Mouse (Mus musculus): ENCODE results near the gene Top1.
A peak's percentile ranks its signal among the peaks of the same experiment; 100 is the strongest.
"Not testable (repeated sequence)": the region's sequence is repeated elsewhere in the genome, so short reads cannot be mapped to it uniquely, and the experiment has no call there.

Gene Top1

GRCm38 (mm10) chr2:160630872-160631597 is 14.7 kb upstream of the Top1 start:
- DNase-seq (ENCODE audit: low spot score), result no peak

DNA sequence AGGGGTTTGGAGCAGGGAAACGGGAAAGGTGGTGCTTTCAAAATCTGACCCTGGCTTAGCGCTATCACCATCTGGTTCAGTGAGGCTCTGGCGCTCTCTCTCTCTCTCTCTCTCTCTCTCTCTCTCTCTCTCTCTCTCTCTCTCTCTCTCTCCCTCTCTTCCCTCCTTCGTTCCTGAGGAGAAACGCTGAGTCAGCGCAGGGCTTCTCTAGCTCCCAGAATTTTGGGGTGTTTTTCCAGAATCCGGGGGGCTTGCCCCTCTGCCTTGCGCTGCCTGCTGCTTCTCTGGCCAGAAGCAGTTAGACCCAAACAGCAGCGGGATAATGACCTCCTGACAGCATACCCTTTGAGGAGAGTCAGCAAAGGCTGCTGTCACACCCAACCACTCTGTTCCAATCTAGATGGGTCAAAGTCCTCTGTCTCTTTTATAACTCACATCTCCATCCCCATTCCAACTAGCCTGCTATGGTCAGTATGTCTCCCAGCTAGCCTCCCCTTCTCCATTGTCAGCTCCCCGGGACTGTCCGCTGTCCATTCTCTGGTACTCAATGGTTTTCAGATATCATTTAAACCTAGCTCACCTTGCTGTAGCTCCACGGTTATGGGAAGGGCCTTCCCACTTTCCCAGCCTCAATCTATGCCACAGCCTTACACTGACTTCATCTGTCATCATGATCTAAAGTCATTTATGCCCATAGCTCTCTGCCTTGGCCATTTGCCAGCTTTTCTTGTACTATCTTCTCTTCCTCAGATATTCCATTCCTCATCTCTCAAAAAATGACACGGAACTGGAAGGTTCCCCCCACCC is 5.6 kb upstream of the Top1 start:
- DNase-seq (ENCODE audit: low spot score), result no peak

GRCm38 (mm10) chr2:160641176-160641575 is 4.5 kb upstream of the Top1 start:
- DNase-seq (ENCODE audit: low spot score), result no peak

DNA sequence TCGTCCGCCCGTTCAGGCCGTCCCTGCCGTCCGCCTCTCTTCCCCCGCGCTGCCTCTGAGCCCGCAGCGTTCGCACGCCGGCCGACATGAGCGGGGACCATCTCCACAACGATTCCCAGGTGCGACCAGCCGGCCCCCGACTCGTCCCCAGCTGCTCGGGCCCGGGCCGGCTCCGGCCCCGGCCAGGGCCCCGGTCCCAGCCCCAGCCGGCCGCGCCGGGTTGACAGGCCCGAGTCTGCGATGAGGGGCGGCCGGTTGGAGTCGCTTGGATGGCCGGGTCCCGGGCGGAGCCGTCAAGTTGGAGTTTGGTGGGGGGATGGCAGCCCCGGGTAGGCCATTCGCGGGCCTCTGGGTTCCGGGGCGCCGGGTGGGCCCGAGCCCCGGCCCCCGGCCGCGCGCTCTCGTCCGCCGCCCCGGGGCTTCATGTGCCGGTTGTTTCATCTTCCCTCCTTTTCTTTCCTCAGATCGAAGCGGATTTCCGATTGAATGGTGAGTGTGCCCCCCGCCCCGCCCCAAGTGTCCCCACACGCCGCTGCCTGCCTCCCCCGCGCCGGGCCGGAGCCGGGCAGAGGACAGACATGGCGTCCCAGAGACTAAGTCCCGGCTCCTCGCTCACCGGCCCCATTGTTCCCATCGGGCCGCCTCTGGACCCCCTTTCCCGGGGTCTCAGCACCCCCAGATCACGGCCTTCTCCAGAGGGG is 606 bp downstream of the Top1 start:
- peak; percentile 50 for DNase-seq (ENCODE audit: low spot score)

DNA sequence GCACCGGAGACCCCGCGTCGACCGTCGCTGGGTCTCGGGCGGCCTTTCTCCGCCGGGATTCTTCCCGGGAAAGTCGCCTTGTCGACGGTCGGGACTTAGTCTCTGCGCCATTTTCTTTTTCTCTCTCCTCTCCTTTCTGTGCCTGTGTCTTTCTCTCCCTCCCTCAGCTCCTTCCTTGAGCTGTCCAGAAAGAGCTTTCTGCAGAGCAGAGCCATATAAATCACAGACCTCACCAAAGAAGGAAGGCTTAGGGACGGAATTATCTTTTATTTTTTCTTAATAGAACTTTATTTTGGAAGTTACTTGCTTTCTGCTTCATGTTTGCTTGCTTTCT is 1.1 kb downstream of the Top1 start:
- DNase-seq (ENCODE audit: low spot score), result no peak

- DNase-seq (ENCODE audit: low spot score), result no peak
Observed at GRCm38 (mm10) chr2:160648097-160648496, 2.4 kb downstream of the Top1 start.

GRCm38 (mm10) chr2:160649072-160649471 is 3.4 kb downstream of the Top1 start:
- no peak for DNase-seq (ENCODE audit: low spot score)

GRCm38 (mm10) chr2:160651165-160651564 is 5.5 kb downstream of the Top1 start:
- DNase-seq (ENCODE audit: low spot score), result no peak

DNA sequence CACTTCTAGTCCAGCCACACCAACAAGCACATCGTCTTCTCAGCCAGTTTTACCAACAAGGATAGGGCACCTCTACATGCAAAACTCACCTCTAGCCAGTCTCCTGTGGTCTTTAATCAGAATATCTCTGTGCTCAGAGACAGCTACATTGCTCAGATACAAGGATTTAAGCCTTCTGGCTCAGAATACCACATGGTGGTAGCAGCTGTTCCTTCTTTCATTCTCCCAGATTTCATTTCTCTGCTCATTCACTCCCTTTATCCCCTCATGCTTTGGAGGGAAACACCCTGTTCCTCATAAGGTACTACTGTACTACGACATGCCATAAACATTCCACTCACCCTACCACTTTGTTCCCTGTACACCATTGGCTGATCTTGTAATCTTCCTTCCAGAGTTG is 7.5 kb downstream of the Top1 start:
- no peak for DNase-seq (ENCODE audit: low spot score)

DNA sequence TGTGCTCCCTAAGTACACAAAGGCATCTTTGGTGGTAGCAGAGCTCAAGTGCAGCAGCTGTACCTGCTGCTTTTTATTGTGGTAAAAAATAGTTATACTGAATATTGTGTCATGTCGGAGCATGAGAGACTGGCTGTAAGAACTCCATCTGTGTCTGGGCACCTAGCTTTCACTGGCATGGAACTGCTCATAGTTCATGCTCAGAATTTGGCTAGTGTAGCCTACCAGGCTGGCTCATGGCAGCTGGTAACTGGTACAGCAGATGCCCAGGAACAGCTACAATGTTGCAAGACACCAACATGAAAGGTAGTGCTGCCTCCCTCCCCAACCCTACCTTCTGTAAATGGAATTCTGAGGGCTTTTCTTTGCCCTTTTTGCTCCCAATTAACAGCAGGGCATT is 9.9 kb downstream of the Top1 start:
- DNase-seq (ENCODE audit: low spot score), result no peak

DNA sequence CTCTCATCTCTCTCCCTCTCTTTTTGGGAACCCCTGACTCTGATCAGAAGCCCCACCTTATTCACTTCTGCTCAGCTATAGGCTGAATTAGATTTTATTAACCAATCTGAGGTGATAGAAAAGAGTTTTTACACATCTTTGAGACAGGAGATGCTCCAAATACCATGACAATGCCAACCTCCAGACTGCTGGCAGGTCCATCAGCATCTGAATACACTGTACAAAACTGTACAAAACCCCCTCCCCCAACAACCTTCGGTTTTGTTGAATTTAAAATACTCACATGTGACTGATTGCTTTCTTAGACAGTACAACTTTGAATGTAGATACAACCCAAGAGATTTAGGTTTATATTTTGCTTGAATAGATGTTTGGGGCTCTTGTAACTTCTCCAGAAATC is 10.5 kb downstream of the Top1 start:
- no peak for DNase-seq (ENCODE audit: low spot score)

GRCm38 (mm10) chr2:160657801-160658442 is 12.2 kb downstream of the Top1 start:
- peak; percentile 12 for DNase-seq (ENCODE audit: low spot score)

DNA sequence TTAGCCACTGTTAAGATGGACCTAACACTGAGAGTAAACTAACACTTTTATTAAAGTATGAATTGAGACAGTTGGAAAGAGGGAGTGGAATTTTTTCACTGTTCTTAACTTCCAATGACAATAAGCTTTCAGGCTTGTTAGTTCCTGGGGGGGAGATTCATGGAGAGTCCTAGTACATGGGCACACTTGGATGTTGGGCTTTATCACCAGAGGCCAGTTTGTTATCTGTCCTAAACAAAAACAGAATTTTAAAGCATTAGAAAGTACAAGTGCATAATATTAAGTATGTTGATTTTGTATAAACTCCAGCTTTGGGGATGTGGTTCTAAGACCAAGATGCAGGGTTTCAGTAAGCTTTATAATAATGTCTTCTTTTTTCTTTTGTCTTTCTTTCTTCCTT is 13.1 kb downstream of the Top1 start:
- no peak for DNase-seq (ENCODE audit: low spot score)

DNA sequence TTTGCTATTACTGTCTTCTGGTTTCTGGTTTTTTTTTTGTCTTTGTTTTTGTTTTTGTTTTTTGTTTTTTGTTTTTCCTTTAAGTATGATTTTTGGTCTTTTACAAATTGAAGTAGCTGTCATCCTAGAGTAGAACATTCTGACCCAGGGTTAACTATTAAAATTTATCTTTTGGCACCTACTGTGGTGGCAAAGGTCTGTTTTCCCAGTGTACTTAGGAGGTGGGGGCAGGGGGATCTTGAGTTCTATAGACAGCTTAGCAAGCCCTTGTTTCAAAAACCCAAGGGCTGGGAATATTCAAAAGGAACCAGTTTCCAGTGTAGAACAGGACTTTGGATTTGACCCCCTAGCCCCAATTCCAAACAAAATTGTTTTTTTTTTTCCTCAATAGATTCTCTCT is 18.7 kb downstream of the Top1 start:
- no peak for DNase-seq (ENCODE audit: low spot score)

GRCm38 (mm10) chr2:160664986-160665385 is 19.3 kb downstream of the Top1 start:
- DNase-seq (ENCODE audit: low spot score), result not testable (repeated sequence)

DNA sequence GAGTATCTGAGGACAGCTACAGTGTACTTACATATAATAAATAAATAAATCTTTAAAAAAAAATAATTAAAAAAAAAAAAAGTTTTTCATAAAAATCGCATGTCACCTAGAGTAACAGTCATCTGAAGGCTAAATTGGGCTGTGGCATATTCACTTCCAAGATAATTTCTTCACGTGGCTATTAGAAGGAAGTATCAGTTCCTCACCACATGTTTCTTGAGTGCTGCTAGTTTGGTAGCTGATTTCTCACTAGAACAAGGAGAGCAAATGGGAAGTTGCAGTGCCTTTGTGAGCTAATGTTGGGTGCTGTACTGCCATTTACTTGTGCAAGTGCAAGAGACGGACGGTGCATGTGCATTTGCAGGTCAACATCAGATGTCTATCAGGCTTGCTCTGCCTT is 21.6 kb downstream of the Top1 start:
- no peak for DNase-seq (ENCODE audit: low spot score)

DNA sequence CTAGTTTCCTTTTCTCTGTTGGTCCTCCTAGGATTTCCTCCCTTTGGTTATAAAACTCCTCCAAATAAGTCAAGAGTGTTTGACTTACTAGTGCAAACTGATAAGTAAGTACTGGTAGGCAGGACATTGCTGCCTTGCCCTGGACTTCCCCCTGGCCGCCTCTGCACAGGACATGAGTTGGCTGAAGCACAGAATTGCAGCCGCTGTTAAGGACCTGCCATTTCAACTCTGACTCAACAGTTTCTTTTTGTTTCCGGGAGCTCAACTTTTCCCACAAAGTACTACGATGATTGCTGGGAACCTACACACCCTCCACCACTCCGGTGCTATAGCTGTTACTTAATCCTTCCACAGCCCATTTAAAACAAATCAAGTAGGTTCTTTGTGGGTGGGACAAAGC is 54.6 kb downstream of the Top1 start:
- DNase-seq (ENCODE audit: low spot score), result no peak

DNA sequence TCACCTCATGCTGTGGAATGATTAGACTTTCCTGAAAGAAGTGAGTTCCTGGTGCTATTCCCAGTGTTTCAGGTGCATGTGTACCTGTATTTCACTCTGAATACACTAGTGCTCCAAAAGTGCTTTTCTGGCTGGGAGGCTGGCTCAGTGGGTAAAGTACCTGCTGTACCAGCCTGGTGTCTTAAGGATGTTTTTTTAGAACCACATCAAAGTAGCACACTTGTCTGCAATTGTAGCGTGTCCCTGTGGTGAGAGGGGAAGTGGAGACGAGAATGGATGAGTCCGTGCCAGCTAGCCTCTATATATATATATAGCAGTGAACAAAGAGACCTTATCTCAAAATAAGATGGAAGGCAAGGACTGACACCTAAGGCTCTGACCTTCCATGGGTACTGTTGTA is 55.9 kb downstream of the Top1 start:
- no peak for DNase-seq (ENCODE audit: low spot score)

- DNase-seq (ENCODE audit: low spot score), result no peak
Observed at GRCm38 (mm10) chr2:160702824-160703223, 57.1 kb downstream of the Top1 start.

DNA sequence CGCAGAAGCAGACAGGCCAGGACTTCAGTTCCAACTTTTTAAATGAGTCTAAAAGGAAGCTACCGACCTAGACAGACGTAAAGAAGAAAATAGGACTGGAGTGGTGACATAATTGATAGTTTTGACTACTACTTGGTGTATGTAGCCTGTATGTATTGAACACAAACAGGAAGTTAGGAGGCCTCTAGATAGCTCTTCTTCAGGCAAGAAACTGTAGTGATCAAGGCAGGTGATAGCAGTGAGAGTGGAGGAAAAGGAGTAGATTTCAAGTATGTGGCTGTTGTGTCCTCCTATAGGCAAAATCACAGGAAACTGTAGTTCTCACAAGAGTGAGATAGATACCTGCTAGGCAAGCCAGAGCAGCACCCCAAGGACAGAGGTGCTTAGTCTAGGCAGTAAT is 62.0 kb downstream of the Top1 start:
- no peak for DNase-seq (ENCODE audit: low spot score)

- DNase-seq (ENCODE audit: low spot score), result no peak
Observed at GRCm38 (mm10) chr2:160715463-160716030, 69.9 kb downstream of the Top1 start.

DNA sequence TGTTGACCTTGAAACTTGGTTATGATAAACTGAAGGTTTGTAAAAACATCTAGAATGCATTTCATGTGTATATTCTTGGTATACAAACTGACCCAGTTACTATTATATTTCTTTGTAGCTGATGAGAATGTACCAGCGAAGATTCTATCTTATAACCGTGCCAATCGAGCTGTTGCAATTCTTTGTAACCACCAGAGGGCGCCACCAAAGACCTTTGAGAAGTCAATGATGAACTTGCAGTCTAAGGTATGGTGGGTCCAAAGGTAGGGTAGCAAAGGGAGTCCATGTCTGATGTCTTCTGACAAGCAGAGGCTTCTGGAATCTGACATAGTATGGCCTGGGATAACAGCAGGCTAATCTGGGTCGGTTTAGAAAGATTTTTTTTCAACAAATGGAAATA is 71.6 kb downstream of the Top1 start:
- no peak for DNase-seq (ENCODE audit: low spot score)
